Mouse (Mus musculus): ENCODE measurements around the gene Ppa1. TPM values are rescaled to one million over a fixed set of nuclear protein-coding genes. Genes with fewer than 3 reads are reported as not detected.

Ppa1 gene
- polyA plus RNA-seq, 1 experiment from 2014 or later, result 212 TPM

DNA sequence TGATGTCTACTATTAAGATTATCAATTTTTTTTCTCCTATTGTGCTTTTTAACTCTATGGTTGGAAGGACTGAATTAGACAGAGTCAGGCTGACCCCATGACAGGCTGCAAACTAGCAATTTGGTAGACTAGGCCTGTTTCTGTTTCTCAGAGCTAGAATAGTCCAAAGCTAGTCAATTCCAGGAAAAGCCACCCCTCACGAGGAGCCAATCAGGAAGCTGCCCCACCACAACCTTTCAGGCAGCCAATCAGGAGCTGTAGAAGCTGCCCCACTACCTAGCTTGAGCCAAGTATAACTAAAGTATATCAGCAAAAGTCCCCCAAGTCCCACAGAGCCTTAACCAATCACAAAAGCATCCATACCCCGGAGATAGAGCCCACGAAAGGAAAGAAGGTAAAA lies 27.6 kb downstream of the Ppa1 start:
- H3K4me3 ChIP-seq, result no peak overlapping the region
- no peak overlapping the region for H3K27ac ChIP-seq (replicated peaks)
- H3K27me3 ChIP-seq, result no peaks in the 10 kb centered on the region
- H3K4me2 ChIP-seq, result no peak overlapping the region
- peaks cover 47% of the 10 kb centered on the region for H3K36me3 ChIP-seq
- 73% methylated on average over 3 of the region's 3 CpGs for WGBS
- ATAC-seq (ENCODE audit: low read depth), result no peak
- H3K9me3 ChIP-seq, result no peaks in the 10 kb centered on the region
- no peak overlapping the region for H3K9ac ChIP-seq
- peaks cover 11% of the 10 kb centered on the region for H3K4me1 ChIP-seq (replicated peaks)

DNA sequence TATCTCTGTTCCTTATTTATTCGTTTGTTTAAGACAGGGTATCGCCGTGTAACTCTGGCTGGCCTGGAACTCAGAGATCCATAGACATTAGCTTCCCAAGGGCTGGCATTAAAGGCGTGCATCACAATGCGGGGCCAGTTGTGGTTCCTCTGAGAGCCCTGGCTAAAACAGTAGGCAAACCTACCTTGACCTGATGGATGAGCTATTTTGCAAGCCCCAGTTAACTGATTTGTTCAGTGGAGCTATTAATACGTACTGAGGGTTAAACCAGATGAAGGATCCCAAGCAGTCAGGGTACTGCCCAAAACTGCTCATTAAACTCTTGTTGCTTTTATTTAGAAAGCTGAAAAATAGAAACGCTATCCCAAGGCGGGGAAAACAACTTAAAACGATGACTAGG lies 31.2 kb downstream of the Ppa1 start:
- peaks cover 14% of the 10 kb centered on the region for H3K36me3 ChIP-seq
- no peaks in the 10 kb centered on the region for H3K27me3 ChIP-seq
- WGBS, result 37% methylated on average over 9 of the region's 9 CpGs
- H3K4me2 ChIP-seq, result peak overlapping the region; percentile 68
- peak overlapping the region; percentile 86 for H3K27ac ChIP-seq (replicated peaks)
- H3K4me1 ChIP-seq (replicated peaks), result peaks cover 31% of the 10 kb centered on the region
- peak overlapping the region; percentile 94 for H3K4me3 ChIP-seq
- peak overlapping the region; percentile 96 for H3K9ac ChIP-seq
- no peaks in the 10 kb centered on the region for H3K9me3 ChIP-seq
- ATAC-seq (ENCODE audit: low read depth), result peak; percentile 17

DNA sequence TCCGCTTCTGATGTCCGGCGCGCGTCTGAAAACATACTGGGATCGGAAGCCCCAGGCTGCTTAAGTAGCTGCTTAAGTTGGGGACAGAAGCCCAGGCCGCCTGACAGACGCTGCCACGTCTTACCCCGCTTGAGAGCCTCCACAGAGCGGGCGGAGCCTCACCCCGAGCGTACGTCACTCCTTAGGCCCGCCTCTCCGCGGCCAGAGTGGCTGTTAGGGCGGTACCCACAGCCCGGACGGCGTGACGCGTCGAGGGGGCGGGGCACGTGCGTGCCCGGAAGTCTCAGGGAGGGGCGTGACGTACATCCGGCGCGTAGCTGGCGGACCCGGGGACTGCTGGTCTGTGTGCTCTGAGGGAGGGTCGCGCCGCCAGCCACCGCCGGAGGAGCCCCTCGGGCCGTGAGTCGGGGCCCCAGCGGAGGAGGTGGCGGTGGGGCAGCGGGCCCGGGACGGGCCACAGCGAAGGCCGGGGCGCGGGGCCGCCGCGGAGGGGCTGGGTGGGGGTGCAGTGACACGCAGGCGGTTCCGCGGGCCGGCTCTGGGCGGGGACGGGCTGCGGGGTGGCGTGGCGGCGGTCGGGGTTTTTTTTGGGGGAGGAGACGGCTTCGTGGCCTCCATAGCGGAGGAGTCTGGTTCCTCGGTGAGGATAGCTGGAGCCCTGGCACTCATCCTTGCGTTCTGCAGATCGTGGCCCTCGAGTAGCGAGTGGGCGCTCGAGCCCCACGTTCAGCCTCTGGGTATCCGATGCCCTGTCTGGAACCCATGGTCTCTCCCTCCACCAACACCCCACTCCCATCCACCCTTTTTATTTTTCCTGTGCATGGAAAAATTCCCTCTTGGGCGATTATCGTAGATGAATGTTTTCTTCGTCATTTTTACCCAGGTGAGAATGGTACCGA lies 31.9 kb downstream of the Ppa1 start, which contains the start of gene Sar1a:
Gene Sar1a, plus strand, starts transcription at position 285 of the 899 bp plus-strand sequence.
- under 1% methylated on average over 80 of the region's 84 CpGs for WGBS
- H3K4me1 ChIP-seq (replicated peaks), result peaks cover 31% of the 10 kb centered on the region

DNA sequence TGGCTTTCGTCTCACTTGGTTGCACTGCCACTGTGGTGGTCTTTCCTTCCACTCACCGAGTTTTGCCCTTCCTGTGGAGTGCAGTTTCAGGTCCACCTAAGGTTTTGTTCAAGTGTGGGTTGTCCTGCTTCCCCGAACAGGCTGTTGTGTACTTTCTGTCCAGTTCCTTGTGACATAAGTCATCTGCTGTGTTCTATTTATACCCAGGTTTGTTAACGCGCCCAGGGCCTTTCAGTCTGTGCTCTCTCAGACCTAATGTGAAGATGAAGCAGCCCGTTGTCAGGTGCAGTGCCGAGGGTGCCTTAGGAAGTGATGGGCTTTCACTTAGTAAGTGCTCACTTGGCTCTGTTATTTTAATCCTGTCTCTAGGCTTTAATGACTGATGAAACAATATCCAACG lies 41.1 kb downstream of the Ppa1 start:
- Histone ChIP-seq H3K27ac (replicated peaks) (no peak overlapping the region), H3K9ac (no peak overlapping the region), H3K4me1 (replicated peaks) (no peaks in the 10 kb centered on the region), H3K36me3 (peaks cover 95% of the 10 kb centered on the region), H3K4me3 (no peak overlapping the region), H3K27me3 (no peaks in the 10 kb centered on the region), H3K4me2 (no peak overlapping the region), H3K9me3 (no peaks in the 10 kb centered on the region)
- WGBS, result 91% methylated on average over 8 of the region's 8 CpGs
- ATAC-seq (ENCODE audit: low read depth), result no peak

More for the DNA sequence above, 31.9 kb downstream of the Ppa1 start, which contains the start of gene Sar1a:
- no peaks in the 10 kb centered on the region for H3K9me3 ChIP-seq
- peak; percentile 100 for ATAC-seq (ENCODE audit: low read depth)
- no peaks in the 10 kb centered on the region for H3K27me3 ChIP-seq
- peak within 1 kb of the TSS; percentile 96 for H3K9ac ChIP-seq
- peak within 1 kb of the TSS; percentile 88 for H3K4me2 ChIP-seq
- peaks cover 14% of the 10 kb centered on the region for H3K36me3 ChIP-seq
- peak within 1 kb of the TSS; percentile 86 for H3K27ac ChIP-seq (replicated peaks)
- peak within 1 kb of the TSS; percentile 94 for H3K4me3 ChIP-seq

DNA sequence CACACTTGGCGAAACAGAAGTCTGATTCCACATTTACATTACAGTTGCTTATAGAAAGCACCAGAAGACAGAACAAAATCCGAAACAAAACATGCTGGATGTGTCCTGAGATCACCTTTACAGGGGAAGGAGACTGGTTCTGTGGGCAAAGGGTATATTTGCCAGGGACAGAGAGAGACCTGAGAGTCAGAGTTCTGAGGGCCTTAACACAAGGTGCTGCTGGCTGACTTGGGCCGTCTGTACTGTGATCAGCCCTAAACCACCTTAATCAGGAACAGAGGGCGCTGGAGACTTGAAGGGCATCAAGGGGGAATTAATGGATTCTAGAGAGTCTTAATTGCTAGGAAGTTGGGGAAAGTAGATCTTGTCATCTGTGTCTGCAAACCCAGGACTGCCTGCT lies 45.2 kb downstream of the Ppa1 start:
- Histone ChIP-seq H3K4me2 (no peak overlapping the region), H3K4me1 (replicated peaks) (peaks cover 25% of the 10 kb centered on the region), H3K27me3 (no peaks in the 10 kb centered on the region), H3K36me3 (peaks cover 67% of the 10 kb centered on the region), H3K9ac (no peak overlapping the region), H3K27ac (replicated peaks) (no peak overlapping the region), H3K9me3 (no peaks in the 10 kb centered on the region), H3K4me3 (no peak overlapping the region)
- 87% methylated on average over 4 of the region's 4 CpGs for WGBS
- no peak for ATAC-seq (ENCODE audit: low read depth)

DNA sequence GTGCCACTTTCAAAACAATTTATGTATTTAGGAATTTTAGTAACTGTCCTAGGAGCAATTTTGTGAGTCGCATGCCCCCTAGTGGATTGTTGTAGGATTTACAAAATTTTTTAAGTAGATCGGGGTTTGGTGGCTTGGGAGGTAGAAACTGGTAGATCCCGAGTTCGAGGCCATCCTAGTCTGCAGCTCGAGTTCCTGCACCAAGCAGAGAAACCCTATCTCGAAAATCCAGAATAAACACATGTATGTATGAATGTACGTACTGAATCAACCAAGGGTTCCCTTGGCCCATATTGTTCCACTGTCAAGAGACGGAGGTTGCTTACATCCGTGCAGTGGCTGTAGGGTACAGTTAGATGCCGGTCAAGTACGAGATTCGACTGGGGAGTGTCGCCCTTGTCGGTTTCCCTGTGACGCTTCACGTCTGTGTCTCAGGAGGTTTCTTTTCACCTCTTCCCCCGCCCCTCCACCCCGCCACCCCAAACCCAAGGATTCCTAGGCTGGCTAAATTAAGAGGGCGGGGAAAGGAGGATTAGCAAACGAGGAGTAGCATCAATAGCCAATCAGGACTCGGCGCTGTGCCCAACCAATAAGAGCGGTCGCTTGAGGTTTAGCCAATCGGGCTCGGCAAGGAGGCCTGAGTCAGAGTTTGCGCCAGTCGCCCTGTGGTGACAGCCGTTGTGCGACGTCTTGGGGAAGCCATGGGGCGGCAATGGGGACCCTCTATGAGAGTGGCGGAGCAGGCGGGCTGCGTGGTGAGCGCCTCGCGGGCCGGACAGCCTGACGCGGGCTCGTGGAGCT lies 46.7 kb downstream of the Ppa1 start, which contains the start of gene Tysnd1:
Gene Tysnd1, plus strand, starts transcription at position 645 of the 801 bp plus-strand sequence.
- Histone ChIP-seq H3K27me3 (no peaks in the 10 kb centered on the region), H3K9me3 (no peaks in the 10 kb centered on the region), H3K36me3 (peaks cover 61% of the 10 kb centered on the region), H3K27ac (replicated peaks) (peak within 1 kb of the TSS; percentile 39), H3K4me1 (replicated peaks) (peaks cover 31% of the 10 kb centered on the region), H3K4me2 (peak within 1 kb of the TSS; percentile 100), H3K4me3 (peak within 1 kb of the TSS; percentile 85), H3K9ac (peak within 1 kb of the TSS; percentile 78)
- WGBS, result 1% methylated on average over 42 of the region's 42 CpGs
- ATAC-seq (ENCODE audit: low read depth), result peak; percentile 98

DNA sequence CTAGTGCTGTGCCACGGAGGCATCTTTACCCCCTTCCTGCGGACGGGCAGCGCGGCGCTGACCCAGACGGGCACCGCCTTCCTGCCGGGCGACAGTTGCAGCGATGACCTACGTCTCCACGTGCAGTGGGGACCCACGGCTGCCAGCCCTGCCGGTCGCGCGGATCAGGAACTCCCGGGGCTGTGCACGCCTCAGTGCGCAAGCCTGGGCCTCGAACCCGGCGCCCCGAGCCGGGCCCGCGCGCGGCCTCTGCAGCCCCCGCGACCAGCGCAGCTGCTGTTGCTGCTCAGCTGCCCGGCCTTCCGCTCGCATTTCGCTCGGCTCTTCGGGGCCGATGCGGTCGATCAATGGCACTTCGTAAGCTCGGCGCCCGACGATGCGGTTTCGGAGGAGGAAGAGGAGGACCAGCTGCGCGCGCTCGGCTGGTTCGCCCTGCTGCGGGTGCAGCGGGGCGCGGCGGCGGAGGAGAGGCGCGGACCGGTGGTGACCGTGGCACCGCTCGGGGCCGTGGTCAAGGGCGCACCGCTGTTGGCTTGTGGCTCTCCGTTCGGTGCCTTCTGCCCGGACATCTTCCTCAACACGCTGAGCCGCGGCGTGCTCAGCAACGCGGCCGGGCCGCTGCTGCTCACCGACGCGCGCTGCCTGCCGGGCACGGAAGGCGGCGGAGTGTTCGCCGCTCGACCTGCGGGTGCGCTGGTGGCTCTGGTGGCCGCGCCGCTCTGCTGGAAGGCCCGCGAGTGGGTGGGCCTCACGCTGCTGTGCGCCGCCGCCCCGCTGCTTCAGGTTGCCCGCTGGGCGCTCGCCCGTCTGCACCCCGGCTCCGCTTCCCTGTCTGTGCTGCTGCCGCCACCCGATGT lies 47.6 kb downstream of the Ppa1 start:
- Histone ChIP-seq H3K36me3 (peaks cover 52% of the 10 kb centered on the region), H3K9me3 (no peaks in the 10 kb centered on the region), H3K4me2 (peak overlapping the region; percentile 100), H3K4me1 (replicated peaks) (peaks cover 31% of the 10 kb centered on the region), H3K27ac (replicated peaks) (peak overlapping the region; percentile 34), H3K27me3 (no peaks in the 10 kb centered on the region), H3K9ac (peak overlapping the region; percentile 78), H3K4me3 (peak overlapping the region; percentile 85)
- WGBS, result under 1% methylated on average over 111 of the region's 111 CpGs
- peak; percentile 47 for ATAC-seq (ENCODE audit: low read depth)

DNA sequence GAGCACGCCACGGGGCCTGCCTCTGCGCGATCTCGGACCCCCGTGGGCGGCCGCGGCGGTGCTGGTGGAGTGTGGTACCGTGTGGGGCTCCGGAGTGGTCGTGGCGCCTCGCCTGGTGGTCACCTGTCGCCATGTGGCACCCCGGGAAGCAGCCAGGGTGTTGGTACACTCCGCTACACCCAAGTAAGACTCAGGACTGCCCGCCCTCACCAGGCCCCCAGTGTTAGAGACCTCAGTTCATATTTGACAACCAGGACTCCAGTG lies 48.1 kb downstream of the Ppa1 start:
- peak overlapping the region; percentile 85 for H3K4me3 ChIP-seq
- H3K9me3 ChIP-seq, result no peaks in the 10 kb centered on the region
- peaks cover 50% of the 10 kb centered on the region for H3K36me3 ChIP-seq
- H3K27me3 ChIP-seq, result no peaks in the 10 kb centered on the region
- H3K4me2 ChIP-seq, result peak overlapping the region; percentile 100
- H3K4me1 ChIP-seq (replicated peaks), result peaks cover 31% of the 10 kb centered on the region
- H3K27ac ChIP-seq (replicated peaks), result no peak overlapping the region
- ATAC-seq (ENCODE audit: low read depth), result no peak
- 13% methylated on average over 19 of the region's 19 CpGs for WGBS
- H3K9ac ChIP-seq, result peak overlapping the region; percentile 78

DNA sequence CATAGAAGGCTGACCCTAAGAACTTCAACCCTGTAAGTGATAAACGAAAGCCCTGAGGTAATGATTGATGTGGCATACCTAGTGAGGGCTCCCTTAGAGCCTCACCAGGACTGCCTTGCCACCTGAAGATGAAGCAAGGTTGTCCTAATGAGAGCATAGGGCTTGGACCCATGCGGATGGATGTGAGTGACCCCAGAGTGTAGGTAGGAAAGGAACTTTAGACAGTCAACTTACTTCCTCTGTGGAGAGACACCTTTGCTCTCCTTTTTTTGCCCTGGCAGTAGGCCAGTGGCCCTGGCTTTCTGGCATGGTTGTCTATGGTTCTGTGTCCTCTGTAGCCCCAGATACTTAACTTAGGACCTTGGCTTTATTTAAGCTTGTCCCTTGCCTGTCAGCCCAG lies 48.7 kb downstream of the Ppa1 start:
- Histone ChIP-seq H3K4me3 (peak overlapping the region; percentile 85), H3K4me2 (peak overlapping the region; percentile 100), H3K4me1 (replicated peaks) (peaks cover 31% of the 10 kb centered on the region), H3K27ac (replicated peaks) (no peak overlapping the region), H3K36me3 (peaks cover 50% of the 10 kb centered on the region), H3K27me3 (no peaks in the 10 kb centered on the region), H3K9me3 (no peaks in the 10 kb centered on the region), H3K9ac (peak overlapping the region; percentile 78)
- 93% methylated on average over 2 of the region's 2 CpGs for WGBS
- ATAC-seq (ENCODE audit: low read depth), result no peak

DNA sequence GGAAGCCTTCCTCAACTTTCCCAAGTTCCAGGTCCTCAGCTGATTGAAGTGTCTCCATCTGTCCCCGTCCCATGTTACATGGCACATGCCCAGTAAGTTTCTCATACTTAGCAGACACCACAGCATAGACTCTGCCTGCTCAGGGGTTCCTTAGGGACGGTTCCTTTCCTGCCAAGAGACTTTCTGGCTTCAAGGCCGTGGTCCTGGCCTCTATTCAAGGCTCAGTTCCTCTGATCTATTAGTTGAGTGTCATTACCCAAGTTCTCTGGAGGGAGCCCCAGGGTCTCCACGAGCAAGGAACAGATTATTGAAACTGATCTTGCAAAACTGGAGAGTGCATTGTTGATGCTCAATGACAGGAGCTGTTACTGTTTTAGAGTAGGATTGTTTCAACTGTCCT lies 56.3 kb downstream of the Ppa1 start:
- H3K27ac ChIP-seq (replicated peaks), result no peak overlapping the region
- H3K36me3 ChIP-seq, result peaks cover 31% of the 10 kb centered on the region
- H3K4me3 ChIP-seq, result no peak overlapping the region
- no peaks in the 10 kb centered on the region for H3K4me1 ChIP-seq (replicated peaks)
- H3K27me3 ChIP-seq, result no peaks in the 10 kb centered on the region
- WGBS, result 82% methylated on average over 4 of the region's 4 CpGs
- no peak for ATAC-seq (ENCODE audit: low read depth)
- no peak overlapping the region for H3K4me2 ChIP-seq
- no peak overlapping the region for H3K9ac ChIP-seq
- H3K9me3 ChIP-seq, result no peaks in the 10 kb centered on the region

DNA sequence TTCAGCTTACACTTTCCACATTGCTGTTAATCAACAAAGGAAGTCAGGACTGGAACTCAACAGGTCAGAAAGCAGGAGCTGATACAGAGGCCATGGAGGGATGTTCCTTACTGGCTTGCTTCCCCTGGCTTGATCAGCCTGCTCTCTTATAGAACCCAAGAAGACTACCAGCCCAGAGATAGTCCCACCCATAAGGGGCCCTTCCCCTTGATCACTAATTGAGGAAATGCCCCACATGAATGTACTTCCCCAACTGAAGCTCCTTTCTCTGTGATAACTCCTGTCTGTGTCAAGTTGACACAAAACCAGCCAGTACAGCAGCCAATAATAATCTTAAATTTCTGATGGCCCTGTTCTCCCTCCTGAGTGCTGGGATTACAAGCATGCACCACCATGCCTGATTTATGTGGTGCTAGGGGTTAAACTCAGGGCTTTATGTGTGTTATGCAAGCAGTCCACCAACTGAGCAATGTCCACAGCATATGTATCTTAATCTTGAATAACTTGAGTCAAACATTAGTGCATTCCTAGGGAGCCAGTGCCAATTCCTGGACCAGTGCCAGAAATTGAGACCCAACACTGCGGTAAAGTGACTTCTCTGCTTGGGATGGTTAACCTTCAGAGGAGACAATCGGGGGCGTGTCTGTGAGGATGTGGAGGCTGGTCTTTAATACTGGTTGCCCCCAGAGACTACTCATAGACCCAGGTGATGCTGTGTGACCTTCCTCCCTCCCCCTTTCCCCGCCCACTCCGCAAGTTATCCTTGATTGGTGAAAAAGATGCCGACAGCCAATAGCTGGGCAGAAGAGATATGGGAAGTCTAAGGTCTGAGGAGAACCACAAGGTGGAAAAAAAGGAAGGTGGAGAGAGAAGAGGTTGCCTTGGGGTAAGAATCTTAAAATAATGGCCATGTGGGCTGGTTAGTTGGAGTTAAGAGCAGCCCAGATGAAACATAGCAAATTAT lies 58.3 kb downstream of the Ppa1 start:
- Histone ChIP-seq H3K9me3 (no peaks in the 10 kb centered on the region), H3K27ac (replicated peaks) (no peak overlapping the region), H3K4me1 (replicated peaks) (no peaks in the 10 kb centered on the region), H3K27me3 (no peaks in the 10 kb centered on the region), H3K9ac (no peak overlapping the region), H3K36me3 (peaks cover 25% of the 10 kb centered on the region), H3K4me2 (no peak overlapping the region), H3K4me3 (no peak overlapping the region)
- no peak for ATAC-seq (ENCODE audit: low read depth)
- WGBS, result 80% methylated on average over 6 of the region's 6 CpGs

All from neural tube, embryonic 13.5 days (tissue).